Mouse (Mus musculus): ENCODE data around the gene H2-DMb1.
A peak's percentile ranks its signal among the peaks of the same experiment; 100 is the strongest.

Gene H2-DMb1

DNA sequence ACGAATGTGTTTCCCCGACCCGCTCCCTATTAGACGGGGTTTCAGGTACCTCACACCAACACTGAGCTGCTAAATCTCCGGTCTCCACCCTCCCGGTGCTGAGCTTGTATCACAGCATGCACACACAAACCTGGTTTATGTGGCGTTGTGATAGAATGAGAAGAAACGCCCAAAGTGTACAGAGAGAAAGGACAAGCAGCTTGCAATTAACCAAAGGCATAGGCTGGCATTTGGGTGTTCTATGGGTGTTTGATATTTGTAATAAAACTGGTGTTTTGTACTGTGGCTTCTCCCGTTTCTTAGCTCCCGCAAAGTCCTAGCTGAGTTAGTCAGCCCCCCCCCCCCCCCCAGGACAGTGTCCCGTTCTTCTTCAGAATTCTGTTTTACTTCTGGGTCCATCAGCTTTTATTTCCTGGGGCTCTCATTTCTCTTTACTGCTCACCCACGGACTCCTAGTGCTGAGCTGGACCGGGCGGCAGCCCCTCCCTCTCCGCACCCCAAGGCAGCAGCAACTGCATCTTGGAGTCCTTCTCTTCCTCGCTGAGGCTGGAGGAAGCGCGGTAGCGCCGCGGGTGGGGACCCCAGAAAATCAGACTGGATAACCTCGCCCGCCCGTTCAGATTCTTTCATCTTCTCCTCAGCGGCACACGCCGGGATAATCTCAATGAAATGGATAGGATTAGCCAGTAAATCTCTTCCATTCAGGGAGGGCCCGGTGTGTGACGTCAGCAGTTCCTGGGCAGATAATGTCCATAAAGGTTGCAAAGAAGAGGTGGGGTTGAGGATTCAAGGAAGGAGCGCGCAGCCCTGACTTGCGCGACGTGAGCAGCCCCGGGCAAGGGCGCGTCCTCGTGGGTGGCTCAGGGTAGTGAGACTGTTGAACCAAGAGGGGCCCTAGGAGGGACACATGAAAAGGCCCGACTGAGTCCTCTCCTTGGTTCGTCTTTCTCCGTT, 44.3 kb downstream of the H2-DMb1 start, which contains the start of gene Psmb8:
Gene Psmb8, plus strand, starts transcription at position 781 of the 954 bp plus-strand sequence.
- DNase-seq: peak; percentile 99

- peak; percentile 99 for DNase-seq
These were observed 45.1 kb downstream of the H2-DMb1 start for GRCm38 (mm10) chr17:34197904-34198520.

DNA sequence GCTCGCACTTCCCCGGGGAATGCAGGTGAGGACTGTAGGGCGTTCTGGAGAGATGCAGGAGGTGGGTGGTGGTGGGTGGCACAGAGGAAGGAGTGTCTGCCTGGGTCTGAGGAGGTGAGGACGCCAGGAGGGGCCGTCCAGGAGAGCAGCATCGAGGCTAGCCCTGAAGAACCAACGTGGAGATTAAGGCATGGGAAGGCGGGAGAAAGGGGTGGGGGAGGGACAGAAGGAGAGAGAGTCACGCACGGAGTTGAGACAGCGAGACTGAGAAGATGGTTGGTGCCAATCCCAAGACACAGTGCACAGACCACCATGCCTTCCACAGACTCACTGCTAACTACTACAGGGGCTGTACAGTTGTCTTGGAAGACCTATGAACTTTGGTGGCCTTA, 45.6 kb downstream of the H2-DMb1 start:
- DNase-seq: no peak

GRCm38 (mm10) chr17:34199050-34199619, 46.3 kb downstream of the H2-DMb1 start:
- DNase-seq: peak; percentile 91

DNA sequence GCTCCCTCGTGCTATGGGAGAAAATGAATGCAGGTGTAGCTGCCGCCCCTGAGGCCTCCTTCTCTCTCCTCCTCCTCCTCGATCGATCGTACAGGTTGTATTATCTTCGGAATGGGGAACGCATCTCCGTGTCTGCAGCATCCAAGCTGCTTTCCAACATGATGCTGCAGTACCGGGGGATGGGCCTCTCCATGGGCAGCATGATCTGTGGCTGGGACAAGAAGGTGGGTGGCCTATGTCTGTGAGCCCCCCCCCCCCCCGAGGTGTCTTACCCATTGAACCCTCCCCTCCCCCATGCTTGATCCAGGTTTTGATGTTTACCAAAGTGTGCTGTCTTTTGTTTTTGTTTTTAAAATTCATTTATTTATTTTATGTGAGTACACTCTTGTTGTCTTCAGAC, 47.2 kb downstream of the H2-DMb1 start:
- no peak for DNase-seq

DNA sequence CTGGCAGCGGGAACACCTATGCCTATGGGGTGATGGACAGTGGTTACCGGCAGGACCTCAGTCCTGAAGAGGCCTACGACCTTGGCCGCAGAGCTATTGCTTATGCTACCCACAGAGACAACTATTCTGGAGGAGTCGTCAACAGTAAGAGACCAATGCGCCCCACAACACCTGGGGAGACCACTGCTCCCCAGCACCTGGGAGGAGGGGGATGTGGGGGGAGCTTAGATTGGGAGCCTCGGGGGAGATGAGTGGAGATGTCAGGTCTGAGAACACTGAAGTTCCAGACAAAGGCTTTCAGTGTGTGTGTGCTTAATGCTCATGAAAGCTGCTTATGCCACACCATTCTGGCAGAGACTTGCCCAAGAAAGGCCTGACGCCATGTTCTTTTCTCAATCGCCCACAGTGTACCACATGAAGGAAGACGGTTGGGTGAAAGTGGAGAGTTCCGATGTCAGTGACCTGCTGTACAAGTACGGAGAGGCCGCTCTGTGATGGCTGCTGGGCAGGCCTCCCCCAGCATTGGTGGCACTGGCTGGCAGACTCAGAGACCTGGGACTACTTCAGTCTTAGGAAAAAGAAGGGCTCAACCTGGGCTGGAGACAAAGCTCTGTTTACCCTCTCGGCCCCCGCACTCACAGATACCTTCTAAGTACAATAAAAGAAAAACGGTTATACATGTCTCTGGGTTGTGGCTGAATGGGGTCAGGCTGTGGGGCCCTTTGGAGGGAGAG, 48.1 kb downstream of the H2-DMb1 start:
- no peak for DNase-seq

- peak; percentile 87 for DNase-seq
These were observed 48.7 kb downstream of the H2-DMb1 start for GRCm38 (mm10) chr17:34201506-34202055.

DNA sequence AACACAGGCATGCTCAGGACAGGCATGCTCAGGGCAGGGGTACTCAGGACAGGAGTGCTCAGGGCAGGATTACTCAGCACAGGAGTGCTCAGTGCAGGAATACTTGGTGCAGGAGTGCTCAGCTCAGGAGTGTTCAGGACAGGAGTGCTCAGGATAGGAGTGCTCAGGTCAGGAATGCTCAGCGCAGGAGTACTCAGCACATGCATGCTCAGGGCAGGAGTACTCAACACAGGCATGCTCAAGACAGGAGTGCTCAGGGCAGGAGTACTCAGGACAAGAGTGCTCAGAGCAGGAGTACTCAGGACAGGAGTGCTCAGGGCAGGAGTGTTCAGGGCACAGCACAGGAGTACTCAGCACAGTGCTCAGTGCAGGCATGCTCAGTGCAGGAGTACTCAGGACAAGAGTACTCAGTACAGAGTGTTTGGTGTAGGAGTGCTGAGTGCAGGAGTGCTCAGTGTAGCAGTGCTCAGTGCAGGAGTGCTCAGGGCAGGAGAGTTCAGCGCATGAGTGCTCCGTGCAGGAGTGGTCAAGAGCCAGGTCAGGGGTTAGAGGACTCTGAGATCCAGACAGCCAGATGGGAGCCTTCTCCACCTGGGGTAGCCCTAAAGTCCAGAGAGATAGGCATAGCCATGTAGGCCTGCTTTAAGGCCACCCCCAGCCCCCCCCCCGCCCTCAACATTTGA, 50.0 kb downstream of the H2-DMb1 start:
- DNase-seq: peak; percentile 83

- DNase-seq: peak; percentile 93
These were observed 50.6 kb downstream of the H2-DMb1 start, which contains the start of gene Tap2 for GRCm38 (mm10) chr17:34203444-34203843. Gene Tap2, plus strand, starts transcription at chr17:34203527.

GRCm38 (mm10) chr17:34204303-34205010, 51.6 kb downstream of the H2-DMb1 start:
- DNase-seq: peak; percentile 99

DNA sequence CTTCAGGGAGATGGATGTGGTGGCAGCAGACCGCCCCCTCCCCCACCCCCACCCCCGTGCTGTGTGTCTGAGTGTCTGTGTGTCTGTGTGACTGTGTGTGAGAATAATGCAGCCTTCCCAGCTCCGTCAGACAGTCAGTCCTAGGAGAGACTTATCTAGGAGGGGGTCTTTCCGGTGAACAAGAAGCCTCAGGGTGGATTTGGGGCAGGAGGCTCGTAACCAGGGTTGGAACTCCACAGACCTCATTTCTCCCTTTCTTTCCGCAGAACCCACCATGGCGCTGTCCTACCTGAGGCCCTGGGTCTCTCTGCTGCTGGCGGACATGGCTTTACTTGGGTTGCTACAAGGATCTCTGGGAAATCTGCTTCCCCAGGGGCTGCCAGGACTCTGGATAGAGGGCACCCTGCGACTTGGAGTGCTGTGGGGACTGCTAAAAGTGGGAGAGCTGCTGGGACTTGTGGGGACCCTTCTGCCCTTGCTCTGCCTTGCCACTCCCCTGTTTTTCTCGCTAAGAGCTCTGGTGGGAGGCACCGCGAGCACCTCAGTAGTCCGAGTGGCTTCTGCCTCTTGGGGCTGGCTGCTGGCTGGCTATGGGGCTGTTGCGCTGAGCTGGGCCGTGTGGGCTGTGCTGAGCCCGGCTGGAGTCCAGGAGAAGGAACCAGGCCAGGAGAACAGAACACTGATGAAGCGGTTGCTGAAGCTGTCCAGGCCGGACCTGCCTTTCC, 52.3 kb downstream of the H2-DMb1 start:
- peak; percentile 95 for DNase-seq

DNA sequence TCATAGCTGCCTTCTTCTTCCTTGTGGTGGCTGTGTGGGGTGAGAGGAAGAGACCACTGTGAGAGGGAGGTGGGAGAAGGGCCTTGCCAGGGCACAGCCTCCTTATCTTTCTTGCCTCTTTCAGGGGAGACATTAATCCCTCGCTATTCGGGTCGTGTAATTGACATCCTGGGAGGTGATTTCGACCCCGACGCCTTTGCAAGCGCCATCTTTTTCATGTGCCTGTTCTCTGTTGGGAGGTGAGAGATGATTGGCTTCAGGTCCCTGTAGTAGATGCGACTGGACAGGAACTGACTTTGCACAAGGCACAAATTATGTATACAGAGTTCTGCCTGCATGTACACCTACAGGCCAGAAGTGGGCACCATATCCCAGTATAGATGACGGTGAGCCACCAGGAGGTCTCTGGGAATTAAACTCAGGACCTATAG, 52.9 kb downstream of the H2-DMb1 start:
- DNase-seq: peak; percentile 95

- DNase-seq: peak; percentile 91
These were observed 53.9 kb downstream of the H2-DMb1 start for GRCm38 (mm10) chr17:34206731-34207130.

GRCm38 (mm10) chr17:34207456-34207855, 54.6 kb downstream of the H2-DMb1 start:
- peak; percentile 91 for DNase-seq

DNA sequence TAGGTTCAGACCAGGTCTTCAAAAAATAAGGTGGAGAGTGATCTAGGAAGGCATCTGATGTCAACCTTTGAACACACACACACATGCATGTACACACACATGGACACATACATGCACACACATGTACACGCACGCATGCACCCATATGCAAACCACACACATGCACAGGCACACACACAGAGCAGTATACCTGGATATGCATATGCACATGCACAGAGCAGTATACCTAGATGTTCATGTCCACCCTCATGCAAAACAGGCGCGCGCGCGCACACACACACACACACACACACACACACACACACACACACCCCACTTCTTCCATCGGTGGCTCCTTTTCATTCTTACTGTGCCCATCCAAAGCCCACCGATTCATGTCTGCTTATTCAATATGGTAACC, 55.0 kb downstream of the H2-DMb1 start:
- peak; percentile 88 for DNase-seq

- peak; percentile 61 for DNase-seq
These were observed 55.5 kb downstream of the H2-DMb1 start for GRCm38 (mm10) chr17:34208421-34208820.

GRCm38 (mm10) chr17:34209680-34210079, 56.8 kb downstream of the H2-DMb1 start:
- DNase-seq: peak; percentile 80

Data from heart, adult 11 months (tissue).